Mouse (Mus musculus): ENCODE data around the gene Atp4b. TPM values are rescaled to one million over a fixed set of nuclear protein-coding genes. Genes with fewer than 3 reads are reported as not detected.

The Atp4b gene
- polyA plus RNA-seq (2014; fragmentation: Illumina TruSeq; extraction: RNeasy Lipid Tissue Mini Kit (QIAGEN cat#74804); ENCODE audit: low read depth, low replicate concordance): not detected

GRCm38 (mm10) chr8:13396725-13397124 is at the start of gene Atp4b:
TSS of gene Atp4b (minus strand) at chr8:13396825.

GRCm38 (mm10) chr8:13434889-13435288 is 38.3 kb upstream of the Atp4b start, which contains the start of gene Tmem255b:
TSS of gene Tmem255b (plus strand) at chr8:13435189.

GRCm38 (mm10) chr8:13404666-13405131 is 8.1 kb upstream of the Atp4b start, which contains the start of gene Grk1:
TSS of gene Grk1 (plus strand) at chr8:13405081.

GRCm38 (mm10) chr8:13338255-13338860 is 58.3 kb downstream of the Atp4b start, which contains the start of gene Tfdp1:
TSS of gene Tfdp1 (plus strand) at chr8:13338751.

Other genes with a start within 250 kb of the Atp4b start
- gene Lamp1, start 237.7 kb downstream of the Atp4b start, polyA plus RNA-seq (2014; fragmentation: Illumina TruSeq; extraction: RNeasy Lipid Tissue Mini Kit (QIAGEN cat#74804); ENCODE audit: low read depth, low replicate concordance): 438 TPM
- gene Grtp1, start 196.2 kb downstream of the Atp4b start, polyA plus RNA-seq (2014; fragmentation: Illumina TruSeq; extraction: RNeasy Lipid Tissue Mini Kit (QIAGEN cat#74804); ENCODE audit: low read depth, low replicate concordance): 69.4 TPM
- not detected for gene Adprhl1, start 142.7 kb downstream of the Atp4b start, polyA plus RNA-seq (2014; fragmentation: Illumina TruSeq; extraction: RNeasy Lipid Tissue Mini Kit (QIAGEN cat#74804); ENCODE audit: low read depth, low replicate concordance)
- gene Dcun1d2, start 108.7 kb downstream of the Atp4b start, polyA plus RNA-seq (2014; fragmentation: Illumina TruSeq; extraction: RNeasy Lipid Tissue Mini Kit (QIAGEN cat#74804); ENCODE audit: low read depth, low replicate concordance): 13.1 TPM
- gene Tmco3, start 108.6 kb downstream of the Atp4b start, polyA plus RNA-seq (2014; fragmentation: Illumina TruSeq; extraction: RNeasy Lipid Tissue Mini Kit (QIAGEN cat#74804); ENCODE audit: low read depth, low replicate concordance): 65.2 TPM
- gene Tfdp1, start 58.1 kb downstream of the Atp4b start, polyA plus RNA-seq (2014; fragmentation: Illumina TruSeq; extraction: RNeasy Lipid Tissue Mini Kit (QIAGEN cat#74804); ENCODE audit: low read depth, low replicate concordance): 42.5 TPM
- not detected for gene Grk1, start 8.3 kb upstream of the Atp4b start, polyA plus RNA-seq (2014; fragmentation: Illumina TruSeq; extraction: RNeasy Lipid Tissue Mini Kit (QIAGEN cat#74804); ENCODE audit: low read depth, low replicate concordance)
- not detected for gene Tmem255b, start 38.4 kb upstream of the Atp4b start, polyA plus RNA-seq (2014; fragmentation: Illumina TruSeq; extraction: RNeasy Lipid Tissue Mini Kit (QIAGEN cat#74804); ENCODE audit: low read depth, low replicate concordance)
- 19.8 TPM for gene Gas6, start 97.7 kb upstream of the Atp4b start, polyA plus RNA-seq (2014; fragmentation: Illumina TruSeq; extraction: RNeasy Lipid Tissue Mini Kit (QIAGEN cat#74804); ENCODE audit: low read depth, low replicate concordance)
- gene 1700029H14Rik, start 165.6 kb upstream of the Atp4b start, polyA plus RNA-seq (2014; fragmentation: Illumina TruSeq; extraction: RNeasy Lipid Tissue Mini Kit (QIAGEN cat#74804); ENCODE audit: low read depth, low replicate concordance): not detected